Mouse (Mus musculus) liver, adult 2 months (tissue): ENCODE measurements at regions not wholly inside any gene's neighbourhood (a gene's known extent, or its start where the extent isn't known, plus 50 kb on each side); places are given as distances from the start of the nearest gene placed in this dataset.

Experiments used
- CTCF ChIP-seq: fragments of 200-500 bp; IDR thresholded peaks from 2 replicates; pipeline ENCODE4 v1.5.1; 2011; ENCODE audit warnings: low read depth, low read length, control low read depth
- POLR2A ChIP-seq: fragments of 200-500 bp; IDR thresholded peaks from 2 replicates; pipeline ENCODE4 v1.6.1; 2011; ENCODE audit warnings: low read length, control low read depth; ENCODE audit not compliant: insufficient read depth; ENCODE audit errors: extremely low read depth

DNA sequence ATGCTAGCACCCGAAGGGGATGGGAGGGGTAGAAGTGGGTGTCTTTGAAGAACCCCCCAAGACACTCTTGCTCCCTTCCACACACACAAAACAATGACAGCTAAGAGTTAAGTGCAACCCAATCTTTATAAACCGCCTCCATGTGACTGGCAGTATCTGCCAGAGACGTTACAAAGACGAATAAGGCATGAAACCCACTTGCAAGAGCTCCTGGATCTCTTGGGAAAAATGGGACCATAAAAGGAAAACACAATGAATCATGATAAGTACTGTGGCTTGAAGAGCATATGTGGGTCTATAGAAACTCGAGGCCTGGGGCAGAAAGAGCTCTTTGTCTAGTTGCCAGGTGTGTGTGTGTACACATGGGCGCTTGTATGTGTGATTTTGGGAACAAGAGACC, 237.6 kb upstream of the Lyplal1 start:
- TF ChIP-seq CTCF (no peak), POLR2A (no peak)
